Mouse (Mus musculus) hindbrain, embryonic 16.5 days (tissue): ENCODE measurements at regions not wholly inside any gene's neighbourhood (a gene's known extent, or its start where the extent isn't known, plus 50 kb on each side); places are given as distances from the start of the nearest gene placed in this dataset. TPM values are rescaled to one million over a fixed set of nuclear protein-coding genes. Genes with fewer than 3 reads are reported as not detected.
A peak's percentile ranks its signal among the peaks of the same experiment; 100 is the strongest.

ENCODE experiments used
- ATAC-seq: fragments of 200-750 bp; cut with Nextera tagmentation; 2 replicates; pipeline ENCODE4 v1.8.0; 2017; ENCODE audit warnings: moderate TSS enrichment, moderate library complexity
- H3K27ac ChIP-seq: fragments of 300-500 bp; sonication (generic); 2 replicates; pipeline ENCODE4 v1.5.1; 2014; ENCODE audit warnings: low read depth, mild to moderate bottlenecking, control low read depth, low read length, moderate library complexity
- H3K27me3 ChIP-seq: fragments of 300-500 bp; sonication (generic); replicated peaks from 2 replicates; pipeline ENCODE4 v1.6.1; 2014; ENCODE audit warnings: low read length; ENCODE audit not compliant: control insufficient read depth, insufficient read depth
- H3K36me3 ChIP-seq: fragments of 300-500 bp; sonication (generic); 2 replicates; pipeline ENCODE4 v1.6.1; 2014; ENCODE audit warnings: mild to moderate bottlenecking, low read length, moderate library complexity, mixed read lengths; ENCODE audit not compliant: control insufficient read depth, insufficient read depth
- H3K4me1 ChIP-seq: fragments of 300-500 bp; sonication (generic); 2 replicates; pipeline ENCODE4 v1.6.1; 2014; ENCODE audit warnings: low read depth, low read length; ENCODE audit not compliant: control insufficient read depth, insufficient read depth
- H3K4me2 ChIP-seq: fragments of 300-500 bp; sonication (generic); 2 replicates; pipeline ENCODE4 v1.6.1; 2014; ENCODE audit warnings: mild to moderate bottlenecking, low read length, control low read depth, moderate library complexity
- H3K4me3 ChIP-seq: fragments of 300-500 bp; sonication (generic); 2 replicates; pipeline ENCODE4 v1.5.1; 2014; ENCODE audit warnings: mild to moderate bottlenecking, low read length, control low read depth, moderate library complexity
- H3K9ac ChIP-seq: fragments of 300-500 bp; sonication (generic); 2 replicates; pipeline ENCODE4 v1.6.1; 2014; ENCODE audit warnings: low read depth, mild to moderate bottlenecking, control low read depth, low read length, moderate library complexity
- H3K9me3 ChIP-seq: fragments of 300-500 bp; sonication (generic); 2 replicates; pipeline ENCODE4 v1.6.1; 2014; ENCODE audit warnings: mild to moderate bottlenecking, low read length, moderate library complexity; ENCODE audit not compliant: control insufficient read depth
- WGBS: fragments of 180-500 bp; shearing (Covaris S2); extraction: QIAGEN DNeasy Blood & Tissue Kit; methylation state at CpG from one replicate; pipeline ENCODE4 v1.1.7; 2014; 5-methylcytosine and 5-hydroxymethylcytosine counted together
- microRNA counts: library from miRNA; unstranded; fragments of <30 nt; microRNA quantifications from one replicate; lab custom pipeline; 2016
- microRNA-seq: library from miRNA; unstranded; fragments of <30 nt; microRNA quantifications from one replicate; pipeline ENCODE4, GENCODE M21; 2017

GRCm38 (mm10) chr12:110220516-110220915 is 58.4 kb upstream of the Dio3 start:
- 73% methylated on average over 8 of the region's 8 CpGs for WGBS
- Histone ChIP-seq H3K4me1 (no peaks in the 10 kb centered on the region), H3K27me3 (no peaks in the 10 kb centered on the region), H3K27ac (no peak overlapping the region), H3K36me3 (no peaks in the 10 kb centered on the region), H3K9ac (no peak overlapping the region), H3K4me2 (no peak overlapping the region), H3K4me3 (no peak overlapping the region), H3K9me3 (no peaks in the 10 kb centered on the region)
- no peak for ATAC-seq

- ATAC-seq, result no peak
- H3K36me3 ChIP-seq, result no peaks in the 10 kb centered on the region
- H3K27ac ChIP-seq, result no peak overlapping the region
- no peak overlapping the region for H3K9ac ChIP-seq
- no peaks in the 10 kb centered on the region for H3K4me1 ChIP-seq
- H3K9me3 ChIP-seq, result no peaks in the 10 kb centered on the region
- no peak overlapping the region for H3K4me2 ChIP-seq
- H3K27me3 ChIP-seq, result no peaks in the 10 kb centered on the region
- 52% methylated on average over 4 of the region's 4 CpGs for whole genome bisulfite sequencing
- H3K4me3 ChIP-seq, result no peak overlapping the region
Measured at GRCm38 (mm10) chr12:110221184-110221583, 57.7 kb upstream of the Dio3 start.

GRCm38 (mm10) chr12:110221679-110222078 is 57.2 kb upstream of the Dio3 start:
- no peak overlapping the region for H3K4me2 ChIP-seq
- H3K27me3 ChIP-seq, result no peaks in the 10 kb centered on the region
- 67% methylated on average over 3 of the region's 3 CpGs for WGBS
- H3K27ac ChIP-seq, result no peak overlapping the region
- H3K9ac ChIP-seq, result no peak overlapping the region
- no peak for ATAC-seq
- no peaks in the 10 kb centered on the region for H3K4me1 ChIP-seq
- no peaks in the 10 kb centered on the region for H3K9me3 ChIP-seq
- no peaks in the 10 kb centered on the region for H3K36me3 ChIP-seq
- H3K4me3 ChIP-seq, result no peak overlapping the region

GRCm38 (mm10) chr12:110224250-110224649 is 54.6 kb upstream of the Dio3 start:
- ATAC-seq, result no peak
- Histone ChIP-seq H3K9me3 (no peaks in the 10 kb centered on the region), H3K36me3 (no peaks in the 10 kb centered on the region), H3K27ac (no peak overlapping the region), H3K4me3 (no peak overlapping the region), H3K4me2 (no peak overlapping the region), H3K4me1 (no peaks in the 10 kb centered on the region), H3K9ac (no peak overlapping the region), H3K27me3 (no peaks in the 10 kb centered on the region; the same call in 1 of the 2 replicates)
- WGBS, result 80% methylated on average over 7 of the region's 7 CpGs

GRCm38 (mm10) chr12:110228011-110228411 is 50.9 kb upstream of the Dio3 start:
- 80% methylated on average over 12 of the region's 12 CpGs for WGBS
- ATAC-seq, result no peak

More at GRCm38 (mm10) chr12:110228011-110228411, 50.9 kb upstream of the Dio3 start:
- no peaks in the 10 kb centered on the region; the same call in 1 of the 2 replicates for H3K4me1 ChIP-seq
- H3K4me3 ChIP-seq, result no peak overlapping the region
- no peak overlapping the region for H3K9ac ChIP-seq
- no peaks in the 10 kb centered on the region for H3K9me3 ChIP-seq
- H3K36me3 ChIP-seq, result no peaks in the 10 kb centered on the region
- H3K27ac ChIP-seq, result no peak overlapping the region
- no peaks in the 10 kb centered on the region; the same call in 1 of the 2 replicates for H3K27me3 ChIP-seq
- H3K4me2 ChIP-seq, result no peak overlapping the region

MicroRNAs encoded in the stretch of these regions (microRNA counts, 519-probe panel; counts per million panel counts)
- microRNA mmu-miR-1193 (lab: Ali Mortazavi, UCI), result 1,806 counts per million, percentile 21 among the panel's probes with 10 or more counts
- microRNA mmu-miR-1197 (lab: Ali Mortazavi, UCI), result 2,281 counts per million, percentile 51 among the panel's probes with 10 or more counts
- 2,750 counts per million, percentile 73 among the panel's probes with 10 or more counts for microRNA mmu-miR-134 (lab: Ali Mortazavi, UCI)
- microRNA mmu-miR-154 (lab: Ali Mortazavi, UCI), result 3,332 counts per million, percentile 88 among the panel's probes with 10 or more counts
- microRNA mmu-miR-299 (lab: Ali Mortazavi, UCI), result not detected
- 3,294 counts per million, percentile 87 among the panel's probes with 10 or more counts for microRNA mmu-miR-300 (lab: Ali Mortazavi, UCI)
- not detected for microRNA mmu-miR-3072 (lab: Ali Mortazavi, UCI)
- microRNA mmu-miR-323-3p (lab: Ali Mortazavi, UCI), result 3,275 counts per million, percentile 87 among the panel's probes with 10 or more counts
- 2,319 counts per million, percentile 54 among the panel's probes with 10 or more counts for microRNA mmu-miR-323-5p (lab: Ali Mortazavi, UCI)
- 3,396 counts per million, percentile 88 among the panel's probes with 10 or more counts for microRNA mmu-miR-329 (lab: Ali Mortazavi, UCI)
- microRNA mmu-miR-369-3p (lab: Ali Mortazavi, UCI), result 3,516 counts per million, percentile 91 among the panel's probes with 10 or more counts
- microRNA mmu-miR-369-5p (lab: Ali Mortazavi, UCI), result 2,819 counts per million, percentile 76 among the panel's probes with 10 or more counts
- microRNA mmu-miR-376a (lab: Ali Mortazavi, UCI), result 3,440 counts per million, percentile 89 among the panel's probes with 10 or more counts
- microRNA mmu-miR-376b (lab: Ali Mortazavi, UCI), result 3,833 counts per million, percentile 95 among the panel's probes with 10 or more counts
- 3,364 counts per million, percentile 88 among the panel's probes with 10 or more counts for microRNA mmu-miR-376c (lab: Ali Mortazavi, UCI)
- microRNA mmu-miR-377 (lab: Ali Mortazavi, UCI), result 3,161 counts per million, percentile 85 among the panel's probes with 10 or more counts
- 2,205 counts per million, percentile 45 among the panel's probes with 10 or more counts for microRNA mmu-miR-379 (lab: Ali Mortazavi, UCI)
- 1,508 counts per million, percentile 14 among the panel's probes with 10 or more counts for microRNA mmu-miR-380-3p (lab: Ali Mortazavi, UCI)
- 2,034 counts per million, percentile 30 among the panel's probes with 10 or more counts for microRNA mmu-miR-380-5p (lab: Ali Mortazavi, UCI)
- 3,231 counts per million, percentile 86 among the panel's probes with 10 or more counts for microRNA mmu-miR-381 (lab: Ali Mortazavi, UCI)
- microRNA mmu-miR-382 (lab: Ali Mortazavi, UCI), result 3,675 counts per million, percentile 93 among the panel's probes with 10 or more counts
- microRNA mmu-miR-409-3p (lab: Ali Mortazavi, UCI), result 1,799 counts per million, percentile 20 among the panel's probes with 10 or more counts
- microRNA mmu-miR-409-5p (lab: Ali Mortazavi, UCI), result 2,433 counts per million, percentile 61 among the panel's probes with 10 or more counts
- microRNA mmu-miR-410 (lab: Ali Mortazavi, UCI), result 3,554 counts per million, percentile 92 among the panel's probes with 10 or more counts
- microRNA mmu-miR-411 (lab: Ali Mortazavi, UCI), result 2,369 counts per million, percentile 57 among the panel's probes with 10 or more counts
- microRNA mmu-miR-412 (lab: Ali Mortazavi, UCI), result 1,951 counts per million, percentile 26 among the panel's probes with 10 or more counts
- microRNA mmu-miR-453 (lab: Ali Mortazavi, UCI), result 1,020 counts per million, percentile 7 among the panel's probes with 10 or more counts
- 2,198 counts per million, percentile 43 among the panel's probes with 10 or more counts for microRNA mmu-miR-485 (lab: Ali Mortazavi, UCI)
- microRNA mmu-miR-487b (lab: Ali Mortazavi, UCI), result 3,510 counts per million, percentile 91 among the panel's probes with 10 or more counts
- not detected for microRNA mmu-miR-494 (lab: Ali Mortazavi, UCI)
- microRNA mmu-miR-495 (lab: Ali Mortazavi, UCI), result 3,408 counts per million, percentile 89 among the panel's probes with 10 or more counts
- microRNA mmu-miR-496 (lab: Ali Mortazavi, UCI), result 1,774 counts per million, percentile 19 among the panel's probes with 10 or more counts
- 2,262 counts per million, percentile 49 among the panel's probes with 10 or more counts for microRNA mmu-miR-539 (lab: Ali Mortazavi, UCI)
- 2,794 counts per million, percentile 75 among the panel's probes with 10 or more counts for microRNA mmu-miR-541 (lab: Ali Mortazavi, UCI)
- 3,225 counts per million, percentile 86 among the panel's probes with 10 or more counts for microRNA mmu-miR-543 (lab: Ali Mortazavi, UCI)
- microRNA mmu-miR-544 (lab: Ali Mortazavi, UCI), result not detected
- 2,103 counts per million, percentile 37 among the panel's probes with 10 or more counts for microRNA mmu-miR-654-3p (lab: Ali Mortazavi, UCI)
- 285 counts per million, percentile 1 among the panel's probes with 10 or more counts for microRNA mmu-miR-654-5p (lab: Ali Mortazavi, UCI)
- microRNA mmu-miR-666-3p (lab: Ali Mortazavi, UCI), result 1,932 counts per million, percentile 25 among the panel's probes with 10 or more counts
- not detected for microRNA mmu-miR-666-5p (lab: Ali Mortazavi, UCI)
- 2,407 counts per million, percentile 60 among the panel's probes with 10 or more counts for microRNA mmu-miR-667 (lab: Ali Mortazavi, UCI)
- microRNA mmu-miR-668 (lab: Ali Mortazavi, UCI), result 2,281 counts per million, percentile 51 among the panel's probes with 10 or more counts
- not detected for microRNA mmu-miR-679 (lab: Ali Mortazavi, UCI)
- not detected for microRNA mmu-miR-758 (lab: Ali Mortazavi, UCI)
- microRNA mmu-miR-882 (lab: Ali Mortazavi, UCI), result 1,755 counts per million, percentile 18 among the panel's probes with 10 or more counts

Small RNAs in the stretch of these regions (microRNA-seq; reads per million reads assigned to microRNA genes)
- gene Gm24321 (not detected), gene Gm25252 (not detected), gene Gm25750 (not detected), gene Gm27379 (not detected), gene Gm44322 (not detected), gene Mir1193 (488 reads per million, percentile 70 among the genes with 10 or more reads in this experiment), gene Mir1197 (1.5 reads per million), gene Mir134 (1,385 reads per million, percentile 80 among the genes with 10 or more reads in this experiment), gene Mir154 (1,740 reads per million, percentile 81 among the genes with 10 or more reads in this experiment), gene Mir299a (not detected), gene Mir299b (not detected), gene Mir300 (1,205 reads per million, percentile 78 among the genes with 10 or more reads in this experiment), gene Mir3072 (35.4 reads per million, percentile 37 among the genes with 10 or more reads in this experiment), gene Mir323 (1,620 reads per million, percentile 80 among the genes with 10 or more reads in this experiment), gene Mir329 (216 reads per million, percentile 60 among the genes with 10 or more reads in this experiment), gene Mir369 (10,798 reads per million, percentile 96 among the genes with 10 or more reads in this experiment), gene Mir376a (not detected), gene Mir376b (548 reads per million, percentile 71 among the genes with 10 or more reads in this experiment), gene Mir376c (755 reads per million, percentile 74 among the genes with 10 or more reads in this experiment), gene Mir377 (71.7 reads per million, percentile 45 among the genes with 10 or more reads in this experiment), gene Mir379 (3,115 reads per million, percentile 86 among the genes with 10 or more reads in this experiment), gene Mir380 (not detected), gene Mir381 (5,209 reads per million, percentile 91 among the genes with 10 or more reads in this experiment), gene Mir382 (9,231 reads per million, percentile 96 among the genes with 10 or more reads in this experiment), gene Mir409 (not detected), gene Mir410 (155 reads per million, percentile 54 among the genes with 10 or more reads in this experiment), gene Mir411 (7,139 reads per million, percentile 94 among the genes with 10 or more reads in this experiment), gene Mir412 (174 reads per million, percentile 55 among the genes with 10 or more reads in this experiment), gene Mir453 (not detected), gene Mir485 (435 reads per million, percentile 68 among the genes with 10 or more reads in this experiment), gene Mir487b (38,504 reads per million, percentile 98 among the genes with 10 or more reads in this experiment), gene Mir494 (139 reads per million, percentile 52 among the genes with 10 or more reads in this experiment), gene Mir495 (154 reads per million, percentile 54 among the genes with 10 or more reads in this experiment), gene Mir496a (282 reads per million, percentile 63 among the genes with 10 or more reads in this experiment), gene Mir539 (not detected), gene Mir541 (3,511 reads per million, percentile 88 among the genes with 10 or more reads in this experiment), gene Mir543 (774 reads per million, percentile 75 among the genes with 10 or more reads in this experiment), gene Mir544 (24.2 reads per million, percentile 34 among the genes with 10 or more reads in this experiment), gene Mir654 (not detected), gene Mir666 (120 reads per million, percentile 51 among the genes with 10 or more reads in this experiment), gene Mir667 (241 reads per million, percentile 61 among the genes with 10 or more reads in this experiment), gene Mir668 (155 reads per million, percentile 54 among the genes with 10 or more reads in this experiment), gene Mir679 (57.7 reads per million, percentile 42 among the genes with 10 or more reads in this experiment), gene Mir758 (37.1 reads per million, percentile 37 among the genes with 10 or more reads in this experiment), gene Mir882 (not detected)
